Mouse (Mus musculus): Measurements from ENCODE around the gene Erbb4. TPM values are rescaled to one million over a fixed set of nuclear protein-coding genes. Genes with fewer than 3 reads are reported as not detected.

Erbb4 gene
- 0.08 and 0.11 TPM in 2 replicates for polyA plus RNA-seq (2014; fragmentation: Nextera tagmentation; extraction: Ambion mirVana)

- WGBS = under 1% methylated on average over 53 of the region's 63 CpGs
- Histone ChIP-seq H3K9me3 (ENCODE audit: control insufficient read depth, low read length) (no peaks in the 10 kb centered on the region), H3K36me3 (ENCODE audit: control insufficient read depth, insufficient read depth, low read length) (no peaks in the 10 kb centered on the region), H3K4me1 (replicated peaks; ENCODE audit: control insufficient read depth, insufficient read depth, low read length) (peaks cover 2% of the 10 kb centered on the region), H3K4me2 (peak within 1 kb of the TSS; percentile 94), H3K27ac (ENCODE audit: low read depth, low read length) (no peak within 1 kb of the TSS), H3K27me3 (replicated peaks; ENCODE audit: control insufficient read depth, insufficient read depth, low read length) (peaks cover 55% of the 10 kb centered on the region), H3K4me3 (ENCODE audit: low read depth, low read length) (peak within 1 kb of the TSS; percentile 60), H3K9ac (ENCODE audit: low read depth, low read length) (no peak within 1 kb of the TSS)
- ATAC-seq (replicated peaks; ENCODE audit: low FRiP score) (peak; percentile 21), DNase-seq (ENCODE audit: low spot score) (peak; percentile 43)
Observed at GRCm38 (mm10) chr1:69107485-69108158, at the start of gene Erbb4. TSS of gene Erbb4 (minus strand) at chr1:69108059.

- Histone ChIP-seq H3K4me1 (replicated peaks; ENCODE audit: control insufficient read depth, insufficient read depth, low read length) (no peaks in the 10 kb centered on the region), H3K4me2 (no peak overlapping the region), H3K9ac (ENCODE audit: low read depth, low read length) (no peak overlapping the region), H3K36me3 (ENCODE audit: control insufficient read depth, insufficient read depth, low read length) (no peaks in the 10 kb centered on the region), H3K9me3 (ENCODE audit: control insufficient read depth, low read length) (no peaks in the 10 kb centered on the region), H3K27me3 (replicated peaks; ENCODE audit: control insufficient read depth, insufficient read depth, low read length) (no peaks in the 10 kb centered on the region), H3K27ac (ENCODE audit: low read depth, low read length) (no peak overlapping the region), H3K4me3 (ENCODE audit: low read depth, low read length) (no peak overlapping the region)
- ATAC-seq (replicated peaks; ENCODE audit: low FRiP score) (no peak), DNase-seq (ENCODE audit: low spot score) (no peak)
- WGBS = 72% methylated on average over 2 of the region's 2 CpGs
Observed at GRCm38 (mm10) chr1:69157346-69157745, 49.5 kb upstream of the Erbb4 start.

- Histone ChIP-seq H3K9ac (ENCODE audit: low read depth, low read length) (no peak overlapping the region), H3K4me1 (replicated peaks; ENCODE audit: control insufficient read depth, insufficient read depth, low read length) (no peaks in the 10 kb centered on the region), H3K9me3 (ENCODE audit: control insufficient read depth, low read length) (no peaks in the 10 kb centered on the region), H3K36me3 (ENCODE audit: control insufficient read depth, insufficient read depth, low read length) (no peaks in the 10 kb centered on the region), H3K4me2 (no peak overlapping the region), H3K27me3 (replicated peaks; ENCODE audit: control insufficient read depth, insufficient read depth, low read length) (no peaks in the 10 kb centered on the region), H3K27ac (ENCODE audit: low read depth, low read length) (no peak overlapping the region), H3K4me3 (ENCODE audit: low read depth, low read length) (no peak overlapping the region)
- DNase-seq (ENCODE audit: low spot score) (no peak), ATAC-seq (replicated peaks; ENCODE audit: low FRiP score) (no peak)
Observed at GRCm38 (mm10) chr1:69141341-69141740, 33.5 kb upstream of the Erbb4 start.

- DNase-seq (ENCODE audit: low spot score) (no peak), ATAC-seq (replicated peaks; ENCODE audit: low FRiP score) (no peak)
- no peaks in the 10 kb centered on the region for H3K27me3 ChIP-seq (replicated peaks; ENCODE audit: control insufficient read depth, insufficient read depth, low read length)
- no peaks in the 10 kb centered on the region for H3K36me3 ChIP-seq (ENCODE audit: control insufficient read depth, insufficient read depth, low read length)
- no peak overlapping the region for H3K4me2 ChIP-seq
- WGBS = 47% methylated on average over 6 of the region's 6 CpGs
- H3K4me1 ChIP-seq (replicated peaks; ENCODE audit: control insufficient read depth, insufficient read depth, low read length) = no peaks in the 10 kb centered on the region
- no peak overlapping the region for H3K27ac ChIP-seq (ENCODE audit: low read depth, low read length)
- no peak overlapping the region for H3K9ac ChIP-seq (ENCODE audit: low read depth, low read length)
- no peak overlapping the region for H3K4me3 ChIP-seq (ENCODE audit: low read depth, low read length)
- no peaks in the 10 kb centered on the region for H3K9me3 ChIP-seq (ENCODE audit: control insufficient read depth, low read length)
Observed at GRCm38 (mm10) chr1:69139519-69139868, 31.6 kb upstream of the Erbb4 start.

- Histone ChIP-seq H3K36me3 (ENCODE audit: control insufficient read depth, insufficient read depth, low read length) (no peaks in the 10 kb centered on the region), H3K4me1 (replicated peaks; ENCODE audit: control insufficient read depth, insufficient read depth, low read length) (no peaks in the 10 kb centered on the region), H3K4me2 (no peak overlapping the region), H3K27me3 (replicated peaks; ENCODE audit: control insufficient read depth, insufficient read depth, low read length) (no peaks in the 10 kb centered on the region), H3K9ac (ENCODE audit: low read depth, low read length) (no peak overlapping the region), H3K27ac (ENCODE audit: low read depth, low read length) (no peak overlapping the region), H3K9me3 (ENCODE audit: control insufficient read depth, low read length) (no peaks in the 10 kb centered on the region), H3K4me3 (ENCODE audit: low read depth, low read length) (no peak overlapping the region)
- DNase-seq (ENCODE audit: low spot score) (no peak), ATAC-seq (replicated peaks; ENCODE audit: low FRiP score) (no peak)
- WGBS = 36% methylated on average over 4 of the region's 4 CpGs
Observed at GRCm38 (mm10) chr1:69138856-69139518, 31.1 kb upstream of the Erbb4 start.

GRCm38 (mm10) chr1:69124147-69124848 is 16.4 kb upstream of the Erbb4 start:
- 84% methylated on average over 1 of the region's 1 CpGs for WGBS
- ATAC-seq (replicated peaks; ENCODE audit: low FRiP score) = no peak

GRCm38 (mm10) chr1:69118249-69118938 is 10.5 kb upstream of the Erbb4 start:
- H3K9me3 ChIP-seq (ENCODE audit: control insufficient read depth, low read length) = no peaks in the 10 kb centered on the region
- H3K36me3 ChIP-seq (ENCODE audit: control insufficient read depth, insufficient read depth, low read length) = no peaks in the 10 kb centered on the region
- 79% methylated on average over 4 of the region's 4 CpGs for WGBS
- no peak overlapping the region for H3K4me2 ChIP-seq
- H3K9ac ChIP-seq (ENCODE audit: low read depth, low read length) = no peak overlapping the region
- no peak overlapping the region for H3K4me3 ChIP-seq (ENCODE audit: low read depth, low read length)
- H3K4me1 ChIP-seq (replicated peaks; ENCODE audit: control insufficient read depth, insufficient read depth, low read length) = no peaks in the 10 kb centered on the region
- DNase-seq (ENCODE audit: low spot score) (no peak), ATAC-seq (replicated peaks; ENCODE audit: low FRiP score) (no peak)
- H3K27ac ChIP-seq (ENCODE audit: low read depth, low read length) = no peak overlapping the region
- H3K27me3 ChIP-seq (replicated peaks; ENCODE audit: control insufficient read depth, insufficient read depth, low read length) = no peaks in the 10 kb centered on the region

More at GRCm38 (mm10) chr1:69124147-69124848, 16.4 kb upstream of the Erbb4 start:
- Histone ChIP-seq H3K36me3 (ENCODE audit: control insufficient read depth, insufficient read depth, low read length) (no peaks in the 10 kb centered on the region), H3K4me3 (ENCODE audit: low read depth, low read length) (no peak overlapping the region), H3K9me3 (ENCODE audit: control insufficient read depth, low read length) (no peaks in the 10 kb centered on the region), H3K4me1 (replicated peaks; ENCODE audit: control insufficient read depth, insufficient read depth, low read length) (no peaks in the 10 kb centered on the region), H3K4me2 (no peak overlapping the region), H3K27me3 (replicated peaks; ENCODE audit: control insufficient read depth, insufficient read depth, low read length) (no peaks in the 10 kb centered on the region), H3K27ac (ENCODE audit: low read depth, low read length) (no peak overlapping the region), H3K9ac (ENCODE audit: low read depth, low read length) (no peak overlapping the region)
- DNase-seq (ENCODE audit: low spot score) = no peak

- Histone ChIP-seq H3K27ac (ENCODE audit: low read depth, low read length) (no peak overlapping the region), H3K4me1 (replicated peaks; ENCODE audit: control insufficient read depth, insufficient read depth, low read length) (peaks cover 2% of the 10 kb centered on the region), H3K4me3 (ENCODE audit: low read depth, low read length) (peak overlapping the region; percentile 60), H3K27me3 (replicated peaks; ENCODE audit: control insufficient read depth, insufficient read depth, low read length) (peaks cover 53% of the 10 kb centered on the region), H3K4me2 (peak overlapping the region; percentile 94), H3K36me3 (ENCODE audit: control insufficient read depth, insufficient read depth, low read length) (no peaks in the 10 kb centered on the region), H3K9ac (ENCODE audit: low read depth, low read length) (no peak overlapping the region), H3K9me3 (ENCODE audit: control insufficient read depth, low read length) (no peaks in the 10 kb centered on the region)
- WGBS = 5% methylated on average over 20 of the region's 20 CpGs
- DNase-seq (ENCODE audit: low spot score) = peak; percentile 48
- ATAC-seq (replicated peaks; ENCODE audit: low FRiP score) = peak; percentile 71
Observed at GRCm38 (mm10) chr1:69108159-69108925, 483 bp upstream of the Erbb4 start.
